Mouse (Mus musculus) kidney, adult 2 months (tissue): ENCODE data around the gene Tmprss11c. TPM values are rescaled to one million over a fixed set of nuclear protein-coding genes. Genes with fewer than 3 reads are reported as not detected.

Experiments used
- DNase-seq: peaks from one replicate; pipeline ENCODE4 v3.0.0; 2021
- H3K27ac ChIP-seq: fragments of 200-500 bp; 2 replicates; pipeline ENCODE4 v1.5.1; 2012; ENCODE audit warnings: low read depth, low read length, control low read depth, inconsistent platforms; ENCODE audit not compliant: insufficient read depth
- H3K27me3 ChIP-seq: fragments of 200-500 bp; replicated peaks from 2 replicates; pipeline ENCODE4 v1.6.1; 2012; ENCODE audit warnings: mild to moderate bottlenecking, moderate library complexity, low read length, inconsistent platforms; ENCODE audit not compliant: control insufficient read depth, insufficient read depth
- H3K36me3 ChIP-seq: fragments of 200-500 bp; 2 replicates; pipeline ENCODE4 v1.6.1; 2012; ENCODE audit warnings: mild to moderate bottlenecking, moderate library complexity, low read length, inconsistent platforms; ENCODE audit not compliant: control insufficient read depth, insufficient read depth
- H3K4me1 ChIP-seq: fragments of 200-500 bp; 2 replicates; pipeline ENCODE4 v1.6.1; 2011; ENCODE audit warnings: low read length; ENCODE audit not compliant: control insufficient read depth, insufficient read depth
- H3K4me3 ChIP-seq: fragments of 200-500 bp; 2 replicates; pipeline ENCODE4 v1.5.1; 2011; ENCODE audit warnings: mild to moderate bottlenecking, low read depth, low read length, control low read depth; ENCODE audit not compliant: insufficient read depth
- CTCF ChIP-seq: fragments of 200-500 bp; conservative IDR thresholded peaks from 2 replicates; pipeline ENCODE4 v1.5.1; 2011; ENCODE audit warnings: low read depth, mild to moderate bottlenecking, control low read depth, low read length, moderate library complexity, mixed read lengths; ENCODE audit not compliant: insufficient read depth, insufficient read length
- POLR2A ChIP-seq: fragments of 200-500 bp; IDR thresholded peaks from one replicate; pipeline ENCODE4 v1.6.1; 2011; ENCODE audit warnings: low read depth, low read length, control low read depth
- WGBS: fragments of 180-500 bp; shearing (Covaris S2); methylation state at CpG from one replicate; pipeline ENCODE4 v1.1.7; 2018; 5-methylcytosine and 5-hydroxymethylcytosine counted together
- polyA plus RNA-seq: library from polyadenylated mRNA; depleted of rRNA; stranded (reverse); fragments of >200 nt; gene quantifications from 2 replicates; pipeline ENCODE4 v1.2.3, GENCODE M21; 2012; rRNA removed

Tmprss11c gene
- polyA plus RNA-seq, 1 experiment: not detected

GRCm38 (mm10) chr5:86227156-86227853, 61.8 kb downstream of the Tmprss11c start:
- TF ChIP-seq CTCF: no peak
- no peak for TF ChIP-seq POLR2A
- H3K36me3 ChIP-seq: no peaks in the 10 kb centered on the region
- no peaks in the 10 kb centered on the region for H3K27me3 ChIP-seq
- H3K4me3 ChIP-seq: no peak overlapping the region
- H3K27ac ChIP-seq: no peak overlapping the region
- H3K4me1 ChIP-seq: no peaks in the 10 kb centered on the region
- 62% methylated on average over 5 of the region's 5 CpGs for WGBS
- no peak for DNase-seq

DNA sequence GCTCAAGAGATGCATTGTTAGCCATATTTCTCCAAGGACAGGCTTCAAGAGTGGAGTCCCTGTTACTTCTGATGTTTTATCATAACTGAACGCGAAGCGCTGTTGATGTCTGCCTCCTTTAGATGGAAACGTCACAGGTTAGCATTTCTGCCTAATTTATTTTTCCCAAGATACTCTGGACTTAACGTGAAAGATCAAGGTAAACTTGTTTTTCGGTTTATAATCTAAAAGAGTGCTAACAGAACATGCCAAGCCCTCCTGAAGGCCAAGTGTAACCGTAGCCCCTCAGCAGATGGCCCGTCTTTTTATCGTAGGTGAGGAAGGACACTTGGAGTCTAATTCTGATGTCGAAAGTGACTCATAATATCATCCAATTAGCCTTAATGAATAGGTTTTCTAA, 91.3 kb downstream of the Tmprss11c start, which contains the start of gene Gnrhr:
TSS of gene Gnrhr (minus strand) at position 101 of the 400 bp plus-strand sequence.
- TF ChIP-seq POLR2A: no peak
- no peak for TF ChIP-seq CTCF
- Histone ChIP-seq H3K27ac (no peak within 1 kb of the TSS), H3K27me3 (no peaks in the 10 kb centered on the region), H3K4me3 (no peak within 1 kb of the TSS), H3K4me1 (no peaks in the 10 kb centered on the region), H3K36me3 (no peaks in the 10 kb centered on the region)
- 88% methylated on average over 10 of the region's 10 CpGs for whole genome bisulfite sequencing
- no peak for DNase-seq

DNA sequence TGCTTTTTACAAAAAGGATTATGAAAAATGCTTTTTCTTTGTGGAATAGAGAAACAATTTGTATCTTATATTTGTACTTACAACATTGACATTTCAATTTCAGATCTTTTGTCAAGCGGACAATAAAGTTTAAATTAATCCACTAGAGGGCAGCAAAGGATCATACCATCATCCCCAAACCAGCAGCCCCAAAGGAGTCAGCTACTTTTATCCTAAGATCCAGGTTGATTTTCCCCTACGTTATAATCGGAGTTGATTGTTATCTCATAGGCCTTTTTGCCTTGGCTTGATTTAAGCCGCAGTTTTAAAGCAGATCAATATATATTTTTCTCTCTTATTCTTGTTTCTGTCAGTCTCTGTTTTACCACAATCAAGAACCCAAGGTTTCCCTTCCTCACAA, 97.8 kb downstream of the Tmprss11c start:
- H3K4me1 ChIP-seq: no peaks in the 10 kb centered on the region
- H3K4me3 ChIP-seq: no peak overlapping the region
- 12% methylated on average over 4 of the region's 4 CpGs for WGBS
- no peak for TF ChIP-seq CTCF
- H3K27me3 ChIP-seq: no peaks in the 10 kb centered on the region
- no peaks in the 10 kb centered on the region for H3K36me3 ChIP-seq
- no peak overlapping the region for H3K27ac ChIP-seq
- peak; percentile 44 for DNase-seq

DNA sequence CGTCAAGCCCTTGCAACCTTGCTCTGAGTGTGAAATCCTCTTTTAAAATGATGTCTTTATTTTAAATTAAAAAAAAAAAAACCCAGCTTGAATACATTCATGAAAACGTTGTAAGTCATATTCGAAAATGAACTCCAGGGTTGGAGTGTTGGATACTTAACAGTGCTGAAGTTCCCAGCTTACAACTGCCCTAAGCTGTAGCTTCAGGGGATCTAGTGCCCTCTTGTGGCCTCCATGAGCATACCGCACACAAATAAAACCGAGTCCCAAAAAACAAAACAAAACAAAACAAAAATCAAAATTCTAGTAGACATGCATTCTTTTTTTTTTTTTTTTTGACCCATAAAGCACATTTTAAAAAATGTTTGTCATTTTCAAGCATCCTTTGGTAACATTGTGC, 98.3 kb downstream of the Tmprss11c start:
- Histone ChIP-seq H3K4me3 (no peak overlapping the region), H3K27me3 (no peaks in the 10 kb centered on the region), H3K27ac (no peak overlapping the region), H3K4me1 (no peaks in the 10 kb centered on the region), H3K36me3 (no peaks in the 10 kb centered on the region)
- TF ChIP-seq POLR2A (no peak), CTCF (peak; percentile 74)
- WGBS: 23% methylated on average over 5 of the region's 5 CpGs
- DNase-seq: peak; percentile 31

DNA sequence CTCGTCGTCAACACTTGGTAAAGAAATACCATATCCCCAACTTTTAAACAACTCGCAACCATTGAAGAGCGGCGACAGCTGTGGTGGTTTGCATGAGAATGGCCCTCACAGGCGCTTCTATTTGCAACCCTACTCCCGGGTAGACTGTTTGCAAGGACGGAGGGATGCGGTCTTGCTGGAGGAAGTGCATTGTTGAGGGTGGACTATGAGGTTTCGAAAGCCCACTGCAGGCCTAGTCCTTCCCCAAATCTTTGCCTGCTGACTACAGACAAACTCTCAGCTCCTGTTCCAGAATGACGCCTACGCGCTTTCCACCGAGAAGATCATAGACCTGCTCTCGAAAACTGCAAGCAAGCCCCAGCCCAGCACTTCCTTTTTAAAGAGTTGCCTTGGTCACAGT, 98.8 kb downstream of the Tmprss11c start:
- Histone ChIP-seq H3K4me1 (no peaks in the 10 kb centered on the region), H3K36me3 (no peaks in the 10 kb centered on the region), H3K4me3 (no peak overlapping the region), H3K27ac (no peak overlapping the region), H3K27me3 (no peaks in the 10 kb centered on the region)
- WGBS: 47% methylated on average over 15 of the region's 15 CpGs
- TF ChIP-seq CTCF: no peak
- TF ChIP-seq POLR2A: no peak
- no peak for DNase-seq

- no peaks in the 10 kb centered on the region for H3K36me3 ChIP-seq
- no peak for TF ChIP-seq CTCF
- TF ChIP-seq POLR2A: no peak
- DNase-seq: no peak
- no peak overlapping the region for H3K4me3 ChIP-seq
- H3K27me3 ChIP-seq: no peaks in the 10 kb centered on the region
- WGBS: 74% methylated on average over 6 of the region's 6 CpGs
- H3K27ac ChIP-seq: no peak overlapping the region
- no peaks in the 10 kb centered on the region for H3K4me1 ChIP-seq
These were observed 101.7 kb downstream of the Tmprss11c start for GRCm38 (mm10) chr5:86187441-86187840.

Other genes starting within 250 kb of the Tmprss11c start
- gene Cenpc1, start 223.7 kb downstream of the Tmprss11c start, polyA plus RNA-seq: 1.9 and 2.6 TPM in 2 replicates
- 0.49 and 0.97 TPM in 2 replicates for gene Stap1, start 217.6 kb downstream of the Tmprss11c start, polyA plus RNA-seq
- 1.5 and 2.1 TPM in 2 replicates for gene Uba6, start 116.5 kb downstream of the Tmprss11c start, polyA plus RNA-seq
- gene Gnrhr, start 91.4 kb downstream of the Tmprss11c start, polyA plus RNA-seq: not detected in 2 replicates
- 0.03 TPM in 1 of 2 replicates, not detected in the other for gene Tmprss11d, start 84.1 kb upstream of the Tmprss11c start, polyA plus RNA-seq
- not detected in 2 replicates for gene Tmprss11a, start 179.7 kb upstream of the Tmprss11c start, polyA plus RNA-seq
- 0.02 TPM in 1 of 2 replicates, not detected in the other for gene Tmprss11g, start 229.3 kb upstream of the Tmprss11c start, polyA plus RNA-seq